Mouse (Mus musculus) T-cell, adult 2 months (primary cell): ENCODE measurements around the gene Prkn.

Experiments
- DNase-seq: peaks from one replicate; pipeline ENCODE4 v3.0.0; 2022; ENCODE audit warnings: low spot score

Prkn gene

GRCm38 (mm10) chr17:11411414-11411813 lies 571.2 kb downstream of the Prkn start:
- DNase-seq = no peak

DNA sequence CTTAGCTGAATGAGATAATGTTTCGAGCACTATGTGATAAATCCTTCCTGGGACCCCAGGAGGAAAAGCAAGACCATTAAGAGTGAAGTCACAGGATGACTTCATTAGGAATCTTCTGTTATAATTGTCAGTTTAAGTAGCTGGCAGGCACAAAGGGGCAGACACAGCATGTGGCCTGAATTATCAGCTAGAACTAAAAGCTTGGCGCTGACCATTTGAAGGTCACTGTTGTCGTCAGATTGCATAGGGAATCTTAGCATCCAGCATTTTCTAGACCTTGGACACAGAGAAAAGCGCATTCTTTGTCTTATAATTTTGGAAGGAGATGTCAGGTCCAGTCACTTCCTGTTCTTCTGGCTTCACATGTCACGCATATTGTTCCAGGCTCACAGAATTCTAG lies 573.5 kb downstream of the Prkn start:
- no peak for DNase-seq

GRCm38 (mm10) chr17:11414288-11414687 lies 574.1 kb downstream of the Prkn start:
- no peak for DNase-seq

GRCm38 (mm10) chr17:11417150-11417549 lies 577.0 kb downstream of the Prkn start:
- no peak for DNase-seq

DNA sequence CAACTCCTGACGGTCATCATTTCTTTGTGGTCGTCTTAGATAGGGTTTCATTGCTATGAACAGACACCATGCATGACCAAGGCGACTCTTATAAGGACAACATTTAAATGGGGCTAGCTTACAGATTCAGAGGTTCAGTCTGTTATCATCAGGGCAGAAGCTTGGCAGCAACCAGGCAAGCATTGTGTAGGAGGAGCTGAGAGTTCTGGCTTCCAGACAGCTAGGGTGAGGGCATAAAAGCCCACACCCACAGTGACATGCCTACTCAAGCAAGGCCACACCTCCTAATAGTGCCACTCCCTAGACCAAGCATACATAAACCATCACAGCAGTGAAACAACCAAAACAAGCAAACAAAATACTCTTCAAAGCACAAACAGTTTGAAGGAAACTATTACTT lies 579.3 kb downstream of the Prkn start:
- no peak for DNase-seq

DNA sequence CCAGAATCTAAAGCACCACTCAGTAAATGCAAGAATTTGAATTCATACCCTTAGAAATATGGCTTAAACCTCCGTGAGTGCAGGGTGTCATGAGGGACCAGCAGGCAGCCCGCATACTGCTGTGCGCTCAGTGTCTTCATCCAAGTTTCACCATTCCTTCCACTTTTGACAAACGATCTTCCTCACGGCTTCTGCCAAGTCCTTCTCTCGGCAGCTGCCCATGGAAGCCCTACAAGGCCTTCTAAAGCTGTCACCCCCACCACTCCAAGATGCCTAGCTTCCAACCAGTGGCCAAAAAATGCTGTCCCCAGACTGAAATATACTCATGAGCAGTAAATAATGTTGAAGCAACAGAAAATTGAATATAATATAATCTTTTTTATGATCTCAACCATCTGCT lies 580.7 kb downstream of the Prkn start:
- DNase-seq = no peak

- no peak for DNase-seq
These were observed 581.2 kb downstream of the Prkn start for GRCm38 (mm10) chr17:11421264-11421940.

GRCm38 (mm10) chr17:11431323-11431722 lies 591.1 kb downstream of the Prkn start:
- DNase-seq = no peak

DNA sequence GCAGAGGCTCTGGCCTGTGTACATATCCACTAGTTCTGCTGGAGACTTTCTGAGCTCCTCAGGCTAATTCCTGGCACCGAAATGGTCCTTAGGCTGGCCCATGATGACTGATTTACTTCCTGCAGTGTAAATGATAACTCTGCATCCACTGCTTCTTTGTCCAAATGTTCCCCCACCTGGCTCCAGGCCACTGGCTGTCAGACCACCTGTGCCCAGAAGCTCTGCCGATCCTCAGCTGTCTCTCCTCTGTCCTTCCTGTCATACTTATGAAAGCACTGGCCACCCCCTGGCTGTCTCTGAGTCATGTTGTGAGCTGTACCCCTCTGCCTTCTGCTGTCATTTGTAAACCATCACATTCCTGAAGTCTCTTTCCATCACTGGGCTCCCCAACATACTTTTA lies 592.4 kb downstream of the Prkn start:
- DNase-seq = no peak

DNA sequence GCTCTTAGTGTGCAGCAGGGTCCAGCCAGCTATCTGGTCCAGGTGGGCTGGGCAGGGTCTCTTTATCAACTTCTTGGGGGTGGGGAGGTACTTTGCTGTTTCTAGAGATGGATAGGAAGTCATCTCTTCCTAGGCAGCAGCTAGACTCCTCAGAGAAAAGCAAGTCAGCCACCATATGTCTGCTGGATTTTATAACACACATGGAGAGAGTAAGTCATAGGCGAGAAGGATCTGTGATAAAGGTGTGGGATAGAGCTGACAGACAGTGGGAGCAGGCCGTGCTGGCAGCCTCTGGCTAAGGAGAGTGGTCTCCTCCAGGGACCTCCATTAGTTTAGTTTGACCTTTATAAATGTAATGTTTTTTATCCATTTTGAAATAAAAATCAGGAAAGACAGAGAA lies 622.5 kb downstream of the Prkn start:
- no peak for DNase-seq

GRCm38 (mm10) chr17:11466095-11466494 lies 625.9 kb downstream of the Prkn start:
- no peak for DNase-seq

- no peak for DNase-seq
These were observed 628.4 kb downstream of the Prkn start for GRCm38 (mm10) chr17:11468624-11469023.

GRCm38 (mm10) chr17:11483032-11483431 lies 642.8 kb downstream of the Prkn start:
- no peak for DNase-seq

DNA sequence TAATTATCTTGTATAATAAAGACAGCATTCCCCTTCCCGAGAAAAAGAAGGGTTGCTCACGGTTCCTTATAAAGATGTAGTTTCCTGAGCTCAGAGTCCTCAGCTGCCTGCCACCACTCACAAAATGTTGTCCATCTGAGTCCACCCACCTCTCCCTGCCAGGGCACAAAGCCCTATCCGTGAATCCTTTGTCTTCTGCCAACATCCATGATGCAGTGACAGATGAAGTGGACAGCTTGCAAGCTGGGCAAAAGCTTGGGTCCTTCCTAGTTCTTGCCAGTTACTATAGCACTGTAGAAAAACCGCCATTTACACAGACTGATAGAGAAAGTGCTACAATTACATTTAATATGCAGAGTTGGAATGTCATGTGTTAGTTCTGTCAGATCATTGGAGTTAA lies 649.9 kb downstream of the Prkn start:
- DNase-seq = no peak

GRCm38 (mm10) chr17:11502556-11502955 lies 662.4 kb downstream of the Prkn start:
- DNase-seq = no peak

DNA sequence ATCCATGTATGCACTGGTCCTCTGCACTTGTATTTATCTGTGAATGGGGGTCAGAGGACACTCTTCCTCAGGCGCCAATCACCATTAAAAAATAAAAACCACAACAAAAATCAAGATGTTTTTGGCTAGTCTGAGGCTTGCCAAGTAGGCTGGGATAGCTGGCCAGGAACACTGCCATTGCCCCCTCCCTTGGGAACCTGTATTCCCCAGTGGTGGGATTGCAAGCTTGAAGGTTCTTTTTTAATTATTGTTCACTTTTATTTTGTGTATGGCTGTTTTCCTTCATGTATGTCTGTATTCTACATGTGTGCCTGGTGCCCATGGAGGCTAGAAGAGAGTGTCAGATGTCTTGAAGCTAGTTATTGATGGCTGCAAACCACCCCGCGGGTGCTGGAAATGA lies 664.3 kb downstream of the Prkn start:
- DNase-seq = no peak

DNA sequence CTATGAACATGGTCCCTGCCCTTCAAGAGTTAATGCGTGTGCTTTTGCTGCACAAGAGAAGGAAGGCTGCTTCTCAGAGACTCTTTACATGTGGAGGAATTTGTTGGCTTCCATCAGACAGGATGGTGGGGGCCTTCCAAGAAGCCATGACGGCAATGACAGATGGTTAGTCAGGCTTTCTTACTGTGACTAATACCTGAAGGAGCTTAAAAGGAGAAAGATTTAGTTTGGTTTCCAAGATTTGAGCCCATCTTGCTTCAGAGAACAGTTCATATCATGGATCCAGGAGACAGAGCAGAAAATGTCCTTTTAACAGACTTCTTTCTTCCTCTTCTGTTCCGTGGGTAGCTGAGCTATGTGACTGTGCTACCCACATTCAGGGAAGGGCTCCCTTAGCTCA lies 666.9 kb downstream of the Prkn start:
- DNase-seq = no peak

- no peak for DNase-seq
These were observed 669.9 kb downstream of the Prkn start for GRCm38 (mm10) chr17:11510081-11510480.

GRCm38 (mm10) chr17:11514032-11514761 lies 674.0 kb downstream of the Prkn start:
- DNase-seq = no peak

- no peak for DNase-seq
These were observed 675.4 kb downstream of the Prkn start for GRCm38 (mm10) chr17:11515619-11516018.

GRCm38 (mm10) chr17:11516165-11516564 lies 676.0 kb downstream of the Prkn start:
- no peak for DNase-seq

DNA sequence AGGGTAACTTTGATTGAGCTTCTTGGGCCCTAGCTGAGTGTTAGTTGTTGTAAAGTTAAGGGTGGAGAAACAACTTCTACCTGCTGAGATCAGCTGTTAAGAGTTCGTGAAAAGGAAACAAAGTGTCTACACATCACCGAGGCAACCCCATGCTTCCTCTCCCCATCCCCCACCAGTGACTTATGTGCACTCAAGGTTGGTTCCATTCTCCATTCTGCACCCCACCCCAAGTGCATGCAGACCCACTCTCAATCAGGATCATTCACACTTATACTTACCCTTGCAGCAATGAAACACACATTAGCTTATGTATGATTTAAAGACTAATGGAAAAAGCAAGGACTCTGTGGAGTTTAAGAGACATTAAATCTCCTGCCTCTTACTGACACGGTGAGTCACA lies 691.9 kb downstream of the Prkn start:
- no peak for DNase-seq

GRCm38 (mm10) chr17:11532748-11533147 lies 692.6 kb downstream of the Prkn start:
- DNase-seq = no peak

DNA sequence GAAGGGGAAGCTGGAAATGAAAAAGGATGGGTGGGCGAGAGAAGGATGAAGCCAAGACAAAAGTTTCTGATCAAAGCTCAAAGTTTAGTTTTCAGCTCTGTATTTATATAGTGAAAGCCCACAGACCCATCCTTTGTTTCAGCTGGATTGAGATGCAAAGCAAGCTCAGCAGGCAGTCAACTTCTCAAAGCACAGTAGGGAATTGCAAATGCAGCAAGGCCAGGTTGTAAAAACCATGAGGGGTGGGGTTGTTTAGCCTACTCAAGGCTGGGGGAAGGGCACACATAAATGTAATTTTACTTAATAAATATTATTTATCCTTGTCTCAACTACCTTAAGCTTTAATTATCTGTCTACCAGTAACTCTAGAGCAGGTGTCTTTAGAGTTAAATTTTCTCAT lies 693.7 kb downstream of the Prkn start:
- DNase-seq = no peak
